Mouse (Mus musculus): Measurements from ENCODE around the gene Snx20. TPM values are rescaled to one million over a fixed set of nuclear protein-coding genes. Genes with fewer than 3 reads are reported as not detected.

Snx20 gene
- polyA plus RNA-seq, 1 experiment from 2014 or later, result 1.1 TPM

- no peak for DNase-seq (ENCODE audit: low spot score)
- no peak overlapping the region for H3K27ac ChIP-seq (ENCODE audit: low read depth, low read length)
- ATAC-seq (ENCODE audit: insufficient read depth, low FRiP score, low TSS enrichment), result no peak
- H3K4me1 ChIP-seq (ENCODE audit: control insufficient read depth, insufficient read depth, low read length), result no peaks in the 10 kb centered on the region
- no peaks in the 10 kb centered on the region for H3K27me3 ChIP-seq (ENCODE audit: control insufficient read depth, insufficient read depth, low read length)
- no peaks in the 10 kb centered on the region for H3K36me3 ChIP-seq (ENCODE audit: control insufficient read depth, insufficient read depth, low read length)
- no peak overlapping the region for H3K4me3 ChIP-seq (ENCODE audit: low read depth, low read length)
- H3K9ac ChIP-seq (ENCODE audit: low read length), result no peak overlapping the region
- H3K9me3 ChIP-seq (ENCODE audit: control insufficient read depth, low read length), result no peaks in the 10 kb centered on the region
- WGBS, result 78% methylated on average over 6 of the region's 6 CpGs
- no peak overlapping the region for H3K4me2 ChIP-seq (ENCODE audit: low read depth)
Measured at GRCm38 (mm10) chr8:88650016-88650708, 14.2 kb upstream of the Snx20 start.

- Histone ChIP-seq H3K4me2 (ENCODE audit: low read depth) (no peak overlapping the region), H3K4me1 (ENCODE audit: control insufficient read depth, insufficient read depth, low read length) (no peaks in the 10 kb centered on the region), H3K36me3 (ENCODE audit: control insufficient read depth, insufficient read depth, low read length) (no peaks in the 10 kb centered on the region), H3K27ac (ENCODE audit: low read depth, low read length) (no peak overlapping the region), H3K27me3 (ENCODE audit: control insufficient read depth, insufficient read depth, low read length) (no peaks in the 10 kb centered on the region), H3K4me3 (ENCODE audit: low read depth, low read length) (no peak overlapping the region), H3K9ac (ENCODE audit: low read length) (no peak overlapping the region), H3K9me3 (ENCODE audit: control insufficient read depth, low read length) (no peaks in the 10 kb centered on the region)
- ATAC-seq (ENCODE audit: insufficient read depth, low FRiP score, low TSS enrichment), result no peak
- DNase-seq (ENCODE audit: low spot score), result no peak
Measured at GRCm38 (mm10) chr8:88648322-88648721, 12.4 kb upstream of the Snx20 start.

GRCm38 (mm10) chr8:88646837-88647778, 11.2 kb upstream of the Snx20 start, which contains the start of gene Nod2:
Nod2 (plus strand) TSS chr8:88647315.
- H3K9me3 ChIP-seq (ENCODE audit: control insufficient read depth, low read length), result no peaks in the 10 kb centered on the region
- H3K4me2 ChIP-seq (ENCODE audit: low read depth), result peak within 1 kb of the TSS; percentile 65
- peak within 1 kb of the TSS; percentile 44 for H3K9ac ChIP-seq (ENCODE audit: low read length)
- H3K36me3 ChIP-seq (ENCODE audit: control insufficient read depth, insufficient read depth, low read length), result no peaks in the 10 kb centered on the region
- WGBS, result 9% methylated on average over 33 of the region's 33 CpGs
- H3K4me1 ChIP-seq (ENCODE audit: control insufficient read depth, insufficient read depth, low read length), result no peaks in the 10 kb centered on the region
- H3K27me3 ChIP-seq (ENCODE audit: control insufficient read depth, insufficient read depth, low read length), result no peaks in the 10 kb centered on the region
- DNase-seq (ENCODE audit: low spot score), result peak; percentile 70
- peak within 1 kb of the TSS; percentile 37 for H3K4me3 ChIP-seq (ENCODE audit: low read depth, low read length)
- H3K27ac ChIP-seq (ENCODE audit: low read depth, low read length), result no peak within 1 kb of the TSS
- peak; percentile 74 for ATAC-seq (ENCODE audit: insufficient read depth, low FRiP score, low TSS enrichment)

- no peaks in the 10 kb centered on the region for H3K27me3 ChIP-seq (ENCODE audit: control insufficient read depth, insufficient read depth, low read length)
- H3K4me3 ChIP-seq (ENCODE audit: low read depth, low read length), result no peak overlapping the region
- H3K4me1 ChIP-seq (ENCODE audit: control insufficient read depth, insufficient read depth, low read length), result no peaks in the 10 kb centered on the region
- no peak overlapping the region for H3K9ac ChIP-seq (ENCODE audit: low read length)
- 66% methylated on average over 5 of the region's 5 CpGs for WGBS
- no peaks in the 10 kb centered on the region for H3K9me3 ChIP-seq (ENCODE audit: control insufficient read depth, low read length)
- ATAC-seq (ENCODE audit: insufficient read depth, low FRiP score, low TSS enrichment) (no peak), DNase-seq (ENCODE audit: low spot score) (no peak)
- H3K36me3 ChIP-seq (ENCODE audit: control insufficient read depth, insufficient read depth, low read length), result no peaks in the 10 kb centered on the region
- no peak overlapping the region for H3K4me2 ChIP-seq (ENCODE audit: low read depth)
- H3K27ac ChIP-seq (ENCODE audit: low read depth, low read length), result no peak overlapping the region
Measured at GRCm38 (mm10) chr8:88642734-88643564, 7.0 kb upstream of the Snx20 start.

- Histone ChIP-seq H3K9ac (ENCODE audit: low read length) (no peak overlapping the region), H3K4me1 (ENCODE audit: control insufficient read depth, insufficient read depth, low read length) (no peaks in the 10 kb centered on the region), H3K9me3 (ENCODE audit: control insufficient read depth, low read length) (no peaks in the 10 kb centered on the region), H3K36me3 (ENCODE audit: control insufficient read depth, insufficient read depth, low read length) (no peaks in the 10 kb centered on the region), H3K4me3 (ENCODE audit: low read depth, low read length) (no peak overlapping the region), H3K4me2 (ENCODE audit: low read depth) (no peak overlapping the region), H3K27ac (ENCODE audit: low read depth, low read length) (no peak overlapping the region), H3K27me3 (ENCODE audit: control insufficient read depth, insufficient read depth, low read length) (no peaks in the 10 kb centered on the region)
- DNase-seq (ENCODE audit: low spot score), result no peak
- WGBS, result 93% methylated on average over 3 of the region's 3 CpGs
- ATAC-seq (ENCODE audit: insufficient read depth, low FRiP score, low TSS enrichment), result no peak
Measured at GRCm38 (mm10) chr8:88638908-88639307, 3.0 kb upstream of the Snx20 start.

- Histone ChIP-seq H3K9me3 (ENCODE audit: control insufficient read depth, low read length) (no peaks in the 10 kb centered on the region), H3K27ac (ENCODE audit: low read depth, low read length) (no peak overlapping the region), H3K36me3 (ENCODE audit: control insufficient read depth, insufficient read depth, low read length) (no peaks in the 10 kb centered on the region), H3K27me3 (ENCODE audit: control insufficient read depth, insufficient read depth, low read length) (no peaks in the 10 kb centered on the region), H3K4me3 (ENCODE audit: low read depth, low read length) (no peak overlapping the region), H3K9ac (ENCODE audit: low read length) (no peak overlapping the region), H3K4me2 (ENCODE audit: low read depth) (no peak overlapping the region), H3K4me1 (ENCODE audit: control insufficient read depth, insufficient read depth, low read length) (no peaks in the 10 kb centered on the region)
- WGBS, result 83% methylated on average over 9 of the region's 9 CpGs
- ATAC-seq (ENCODE audit: insufficient read depth, low FRiP score, low TSS enrichment) (no peak), DNase-seq (ENCODE audit: low spot score) (no peak)
Measured at GRCm38 (mm10) chr8:88637092-88638000, 1.4 kb upstream of the Snx20 start.

GRCm38 (mm10) chr8:88633343-88633765, 2.6 kb downstream of the Snx20 start:
- no peak overlapping the region for H3K27ac ChIP-seq (ENCODE audit: low read depth, low read length)
- H3K4me1 ChIP-seq (ENCODE audit: control insufficient read depth, insufficient read depth, low read length), result no peaks in the 10 kb centered on the region
- no peak for DNase-seq (ENCODE audit: low spot score)
- no peak overlapping the region for H3K4me3 ChIP-seq (ENCODE audit: low read depth, low read length)
- no peak for ATAC-seq (ENCODE audit: insufficient read depth, low FRiP score, low TSS enrichment)
- 85% methylated on average over 7 of the region's 7 CpGs for WGBS
- no peak overlapping the region for H3K4me2 ChIP-seq (ENCODE audit: low read depth)
- H3K36me3 ChIP-seq (ENCODE audit: control insufficient read depth, insufficient read depth, low read length), result no peaks in the 10 kb centered on the region
- H3K9ac ChIP-seq (ENCODE audit: low read length), result no peak overlapping the region
- H3K9me3 ChIP-seq (ENCODE audit: control insufficient read depth, low read length), result no peaks in the 10 kb centered on the region
- no peaks in the 10 kb centered on the region for H3K27me3 ChIP-seq (ENCODE audit: control insufficient read depth, insufficient read depth, low read length)

GRCm38 (mm10) chr8:88631081-88631480, 4.8 kb downstream of the Snx20 start:
- Histone ChIP-seq H3K9ac (ENCODE audit: low read length) (no peak overlapping the region), H3K27me3 (ENCODE audit: control insufficient read depth, insufficient read depth, low read length) (peaks cover 4% of the 10 kb centered on the region; the same call in 1 of the 2 replicates), H3K36me3 (ENCODE audit: control insufficient read depth, insufficient read depth, low read length) (no peaks in the 10 kb centered on the region), H3K27ac (ENCODE audit: low read depth, low read length) (no peak overlapping the region), H3K4me2 (ENCODE audit: low read depth) (no peak overlapping the region), H3K4me1 (ENCODE audit: control insufficient read depth, insufficient read depth, low read length) (peaks cover 5% of the 10 kb centered on the region; the same call in 1 of the 2 replicates), H3K4me3 (ENCODE audit: low read depth, low read length) (no peak overlapping the region), H3K9me3 (ENCODE audit: control insufficient read depth, low read length) (no peaks in the 10 kb centered on the region)
- ATAC-seq (ENCODE audit: insufficient read depth, low FRiP score, low TSS enrichment), result no peak
- no peak for DNase-seq (ENCODE audit: low spot score)
